Mouse (Mus musculus) hindbrain, embryonic 16.5 days (tissue): ENCODE data around the gene Dlgap1. TPM values are rescaled to one million over a fixed set of nuclear protein-coding genes. Genes with fewer than 3 reads are reported as not detected.
"Not testable (repeated sequence)": the region's sequence is repeated elsewhere in the genome, so short reads cannot be mapped to it uniquely, and the experiment has no call there.

Source experiments
- ATAC-seq: fragments of 200-750 bp; cut with Nextera tagmentation; 2 replicates; pipeline ENCODE4 v1.8.0; 2017; ENCODE audit warnings: moderate TSS enrichment, moderate library complexity
- H3K27ac ChIP-seq: fragments of 300-500 bp; sonication (generic); 2 replicates; pipeline ENCODE4 v1.5.1; 2014; ENCODE audit warnings: low read depth, mild to moderate bottlenecking, control low read depth, low read length, moderate library complexity
- H3K27me3 ChIP-seq: fragments of 300-500 bp; sonication (generic); replicated peaks from 2 replicates; pipeline ENCODE4 v1.6.1; 2014; ENCODE audit warnings: low read length; ENCODE audit not compliant: control insufficient read depth, insufficient read depth
- H3K36me3 ChIP-seq: fragments of 300-500 bp; sonication (generic); 2 replicates; pipeline ENCODE4 v1.6.1; 2014; ENCODE audit warnings: mild to moderate bottlenecking, low read length, moderate library complexity, mixed read lengths; ENCODE audit not compliant: control insufficient read depth, insufficient read depth
- H3K4me1 ChIP-seq: fragments of 300-500 bp; sonication (generic); 2 replicates; pipeline ENCODE4 v1.6.1; 2014; ENCODE audit warnings: low read depth, low read length; ENCODE audit not compliant: control insufficient read depth, insufficient read depth
- H3K4me2 ChIP-seq: fragments of 300-500 bp; sonication (generic); 2 replicates; pipeline ENCODE4 v1.6.1; 2014; ENCODE audit warnings: mild to moderate bottlenecking, low read length, control low read depth, moderate library complexity
- H3K4me3 ChIP-seq: fragments of 300-500 bp; sonication (generic); 2 replicates; pipeline ENCODE4 v1.5.1; 2014; ENCODE audit warnings: mild to moderate bottlenecking, low read length, control low read depth, moderate library complexity
- H3K9ac ChIP-seq: fragments of 300-500 bp; sonication (generic); 2 replicates; pipeline ENCODE4 v1.6.1; 2014; ENCODE audit warnings: low read depth, mild to moderate bottlenecking, control low read depth, low read length, moderate library complexity
- H3K9me3 ChIP-seq: fragments of 300-500 bp; sonication (generic); 2 replicates; pipeline ENCODE4 v1.6.1; 2014; ENCODE audit warnings: mild to moderate bottlenecking, low read length, moderate library complexity; ENCODE audit not compliant: control insufficient read depth
- WGBS: fragments of 180-500 bp; shearing (Covaris S2); extraction: QIAGEN DNeasy Blood & Tissue Kit; methylation state at CpG from one replicate; pipeline ENCODE4 v1.1.7; 2014; 5-methylcytosine and 5-hydroxymethylcytosine counted together
- polyA plus RNA-seq: library from polyadenylated mRNA; unstranded; fragments of >200 nt; fragmentation: Nextera tagmentation; extraction: Ambion mirVana; gene quantifications from 2 replicates; pipeline ENCODE4 v1.2.1, GENCODE M21; 2015

Gene Dlgap1
- polyA plus RNA-seq, 1 experiment from 2014 or later, result 39.5 TPM

- not testable (repeated sequence) for H3K27me3 ChIP-seq, H3K27ac ChIP-seq, H3K9ac ChIP-seq, H3K4me2 ChIP-seq, H3K9me3 ChIP-seq, H3K4me3 ChIP-seq, ATAC-seq, H3K4me1 ChIP-seq, H3K36me3 ChIP-seq
- WGBS, result 82% methylated on average over 2 of the region's 4 CpGs
These were observed 619.2 kb downstream of the Dlgap1 start for GRCm38 (mm10) chr17:70587975-70588630.

GRCm38 (mm10) chr17:70588691-70589090 lies 619.8 kb downstream of the Dlgap1 start:
- no peak overlapping the region for H3K4me2 ChIP-seq
- no peak overlapping the region for H3K9ac ChIP-seq
- ATAC-seq, result no peak
- H3K36me3 ChIP-seq, result no peaks in the 10 kb centered on the region
- H3K4me1 ChIP-seq, result no peaks in the 10 kb centered on the region; the same call in 1 of the 2 replicates
- H3K4me3 ChIP-seq, result no peak overlapping the region
- H3K9me3 ChIP-seq, result no peaks in the 10 kb centered on the region
- H3K27me3 ChIP-seq, result no peaks in the 10 kb centered on the region
- 35% methylated on average over 6 of the region's 6 CpGs for WGBS
- H3K27ac ChIP-seq, result no peak overlapping the region

GRCm38 (mm10) chr17:70589140-70589539 lies 620.3 kb downstream of the Dlgap1 start:
- Histone ChIP-seq H3K4me1 (no peaks in the 10 kb centered on the region; the same call in 1 of the 2 replicates), H3K27ac (no peak overlapping the region), H3K4me3 (no peak overlapping the region), H3K9ac (no peak overlapping the region), H3K4me2 (no peak overlapping the region), H3K36me3 (no peaks in the 10 kb centered on the region), H3K27me3 (no peaks in the 10 kb centered on the region), H3K9me3 (no peaks in the 10 kb centered on the region)
- 32% methylated on average over 13 of the region's 13 CpGs for WGBS
- ATAC-seq, result 0 out of 2 replicates have a peak, but pooled peaks have one; percentile 50

- no peak overlapping the region for H3K4me2 ChIP-seq
- H3K36me3 ChIP-seq, result no peaks in the 10 kb centered on the region
- H3K27ac ChIP-seq, result no peak overlapping the region
- ATAC-seq, result no peak
- no peaks in the 10 kb centered on the region for H3K9me3 ChIP-seq
- 62% methylated on average over 6 of the region's 6 CpGs for WGBS
- no peaks in the 10 kb centered on the region for H3K27me3 ChIP-seq
- no peak overlapping the region for H3K4me3 ChIP-seq
- H3K4me1 ChIP-seq, result no peaks in the 10 kb centered on the region; the same call in 1 of the 2 replicates
- H3K9ac ChIP-seq, result no peak overlapping the region
These were observed 621.6 kb downstream of the Dlgap1 start for GRCm38 (mm10) chr17:70590506-70590905.

GRCm38 (mm10) chr17:70594277-70594676 lies 625.4 kb downstream of the Dlgap1 start:
- Histone ChIP-seq H3K4me3 (no peak overlapping the region), H3K4me1 (no peaks in the 10 kb centered on the region), H3K27ac (no peak overlapping the region), H3K9me3 (no peaks in the 10 kb centered on the region), H3K36me3 (no peaks in the 10 kb centered on the region), H3K4me2 (no peak overlapping the region), H3K27me3 (no peaks in the 10 kb centered on the region), H3K9ac (no peak overlapping the region)
- no peak for ATAC-seq
- WGBS, result 78% methylated on average over 1 of the region's 1 CpGs

GRCm38 (mm10) chr17:70596326-70596725 lies 627.5 kb downstream of the Dlgap1 start:
- ATAC-seq, result no peak
- WGBS, result 90% methylated on average over 2 of the region's 2 CpGs

GRCm38 (mm10) chr17:70600462-70600861 lies 631.6 kb downstream of the Dlgap1 start:
- Histone ChIP-seq H3K27me3 (no peaks in the 10 kb centered on the region), H3K4me2 (no peak overlapping the region), H3K9ac (no peak overlapping the region), H3K9me3 (no peaks in the 10 kb centered on the region), H3K4me3 (no peak overlapping the region), H3K4me1 (no peaks in the 10 kb centered on the region), H3K27ac (no peak overlapping the region), H3K36me3 (no peaks in the 10 kb centered on the region)
- peak; percentile 61; the same call in 1 of the 2 replicates for ATAC-seq
- whole genome bisulfite sequencing, result 72% methylated on average over 6 of the region's 6 CpGs

More at GRCm38 (mm10) chr17:70596326-70596725, 627.5 kb downstream of the Dlgap1 start:
- Histone ChIP-seq H3K4me3 (no peak overlapping the region), H3K36me3 (no peaks in the 10 kb centered on the region), H3K27me3 (no peaks in the 10 kb centered on the region), H3K4me2 (no peak overlapping the region), H3K27ac (no peak overlapping the region), H3K9me3 (no peaks in the 10 kb centered on the region), H3K9ac (no peak overlapping the region), H3K4me1 (no peaks in the 10 kb centered on the region)

GRCm38 (mm10) chr17:70602051-70602450 lies 633.2 kb downstream of the Dlgap1 start:
- 89% methylated on average over 7 of the region's 7 CpGs for WGBS
- Histone ChIP-seq H3K9ac (no peak overlapping the region), H3K4me1 (no peaks in the 10 kb centered on the region), H3K4me3 (no peak overlapping the region), H3K27ac (no peak overlapping the region), H3K4me2 (no peak overlapping the region), H3K36me3 (no peaks in the 10 kb centered on the region), H3K27me3 (no peaks in the 10 kb centered on the region), H3K9me3 (no peaks in the 10 kb centered on the region)
- ATAC-seq, result no peak

GRCm38 (mm10) chr17:70605659-70606058 lies 636.8 kb downstream of the Dlgap1 start:
- no peak overlapping the region for H3K4me2 ChIP-seq
- H3K27me3 ChIP-seq, result no peaks in the 10 kb centered on the region
- H3K4me3 ChIP-seq, result no peak overlapping the region
- H3K27ac ChIP-seq, result no peak overlapping the region
- WGBS, result 75% methylated on average over 5 of the region's 5 CpGs
- H3K36me3 ChIP-seq, result no peaks in the 10 kb centered on the region
- no peak overlapping the region for H3K9ac ChIP-seq
- no peaks in the 10 kb centered on the region for H3K4me1 ChIP-seq
- no peak for ATAC-seq
- H3K9me3 ChIP-seq, result no peaks in the 10 kb centered on the region
